Mouse (Mus musculus): ENCODE results near the gene Tent5c.

GRCm38 (mm10) chr3:100440009-100440408 is 49.1 kb downstream of the Tent5c start:
- TF ChIP-seq POLR2A (IDR thresholded peaks at IDR 0.05; ENCODE audit: insufficient read length, low read depth) (no peak), POLR2AphosphoS2 (IDR thresholded peaks at IDR 0.05; ENCODE audit: insufficient read length, low read depth) (no peak), TCF12 (IDR thresholded peaks at IDR 0.05; ENCODE audit: insufficient read depth, poor library complexity, severe bottlenecking) (no peak), E2F4 (IDR thresholded peaks at IDR 0.05; ENCODE audit: insufficient read depth) (no peak)
